Mouse (Mus musculus) spleen, adult 2 months (tissue): ENCODE data around the gene Pde3a.

ENCODE experiments used
- CTCF ChIP-seq: fragments of 200-500 bp; IDR thresholded peaks from 2 replicates; pipeline ENCODE4 v1.5.1; 2011; ENCODE audit warnings: mild to moderate bottlenecking, inconsistent platforms; ENCODE audit not compliant: insufficient read depth, insufficient read length, insufficient replicate concordance; ENCODE audit errors: extremely low read depth
- POLR2A ChIP-seq: fragments of 200-500 bp; IDR thresholded peaks from 2 replicates; pipeline ENCODE4 v1.6.1; 2011; ENCODE audit warnings: low read depth, low read length, inconsistent platforms

GRCm38 (mm10) chr6:141372697-141373096 lies 123.6 kb downstream of the Pde3a start:
- TF ChIP-seq CTCF (no peak), POLR2A (no peak)
